Mouse (Mus musculus): ENCODE measurements at regions not wholly inside any gene's neighbourhood (a gene's known extent, or its start where the extent isn't known, plus 50 kb on each side); places are given as distances from the start of the nearest gene placed in this dataset.

DNA sequence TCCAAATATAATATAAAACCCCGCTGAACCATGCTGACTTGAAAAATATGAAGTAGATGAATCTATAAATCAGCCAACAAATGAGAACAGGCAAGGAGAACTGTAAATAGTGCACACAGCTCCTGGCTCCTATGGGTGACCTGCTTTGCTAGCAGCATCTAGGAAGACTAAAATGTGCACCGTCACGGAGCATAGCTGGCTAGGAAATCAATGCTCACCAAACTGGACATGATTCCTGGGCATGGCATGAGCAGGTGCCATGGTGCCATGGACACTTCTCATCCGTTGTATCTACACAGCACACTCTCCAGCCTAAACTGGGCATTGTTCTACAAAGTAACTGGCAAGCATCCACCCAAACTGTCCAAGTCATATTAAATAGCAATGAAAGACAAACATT is 103.3 kb upstream of the Myocd start:
- no peak overlapping the region for H3K4me3 ChIP-seq
- ATAC-seq (ENCODE audit: low FRiP score) = no peak
- H3K27me3 ChIP-seq = no peaks in the 10 kb centered on the region

DNA sequence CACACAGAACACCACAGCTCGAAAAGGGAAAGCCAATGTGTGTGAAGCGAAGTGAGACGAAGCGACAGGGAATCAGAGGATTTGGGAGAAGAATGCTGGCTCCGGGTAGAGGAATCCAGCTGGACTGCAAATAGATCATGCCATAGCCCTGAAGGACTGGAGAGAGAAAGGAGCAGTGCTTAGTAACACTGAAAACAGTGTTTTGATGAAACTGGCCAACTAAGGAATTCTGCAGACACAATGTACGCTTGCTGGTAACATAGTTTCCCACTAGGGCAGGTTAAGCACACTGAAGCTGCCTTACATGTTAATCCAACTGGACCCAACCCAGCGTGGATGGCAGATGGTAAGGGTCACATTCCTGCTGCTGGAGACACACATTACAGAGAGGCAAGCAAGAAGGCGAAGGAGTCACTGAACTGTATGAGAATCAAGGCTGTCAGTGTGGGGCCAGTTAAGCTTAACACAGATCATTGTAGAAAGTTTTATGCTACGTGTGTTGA is 102.6 kb upstream of the Myocd start:
- Histone ChIP-seq H3K27me3 (no peaks in the 10 kb centered on the region), H3K9me3 (no peaks in the 10 kb centered on the region), H3K4me1 (replicated peaks) (no peaks in the 10 kb centered on the region), H3K4me2 (no peak overlapping the region), H3K27ac (no peak overlapping the region), H3K36me3 (no peaks in the 10 kb centered on the region), H3K4me3 (no peak overlapping the region), H3K9ac (no peak overlapping the region)
- 84% methylated on average over 9 of the region's 9 CpGs for WGBS
- ATAC-seq (ENCODE audit: low FRiP score) = no peak

More for the DNA sequence above, 103.3 kb upstream of the Myocd start:
- Histone ChIP-seq H3K9me3 (no peaks in the 10 kb centered on the region), H3K9ac (no peak overlapping the region), H3K27ac (no peak overlapping the region), H3K4me2 (no peak overlapping the region), H3K4me1 (replicated peaks) (no peaks in the 10 kb centered on the region), H3K36me3 (no peaks in the 10 kb centered on the region)
- WGBS = 92% methylated on average over 4 of the region's 4 CpGs

DNA sequence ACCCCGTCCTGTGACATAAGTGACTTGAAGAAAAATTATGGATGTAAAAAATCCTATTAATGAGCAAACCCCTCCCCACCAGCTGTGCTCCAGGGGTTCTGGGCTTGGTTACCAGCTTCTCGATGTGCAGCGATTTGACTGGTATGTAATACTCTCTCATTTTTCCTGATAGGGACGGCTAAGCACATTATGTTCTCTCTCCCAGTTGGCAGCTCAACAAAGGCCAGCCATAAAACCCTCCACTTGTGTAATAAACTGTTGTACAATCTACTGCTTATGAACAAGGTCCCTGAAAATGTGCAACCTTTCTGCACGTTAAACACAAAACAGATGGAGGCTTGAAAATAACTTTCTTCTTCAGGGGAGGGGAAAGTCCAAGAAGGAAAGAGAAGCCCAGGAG is 98.0 kb upstream of the Myocd start:
- Histone ChIP-seq H3K4me3 (no peak overlapping the region), H3K4me1 (replicated peaks) (no peaks in the 10 kb centered on the region), H3K27ac (no peak overlapping the region), H3K36me3 (no peaks in the 10 kb centered on the region), H3K9me3 (no peaks in the 10 kb centered on the region), H3K9ac (no peak overlapping the region), H3K4me2 (no peak overlapping the region), H3K27me3 (no peaks in the 10 kb centered on the region)
- ATAC-seq (ENCODE audit: low FRiP score) = no peak
- 65% methylated on average over 5 of the region's 5 CpGs for WGBS

DNA sequence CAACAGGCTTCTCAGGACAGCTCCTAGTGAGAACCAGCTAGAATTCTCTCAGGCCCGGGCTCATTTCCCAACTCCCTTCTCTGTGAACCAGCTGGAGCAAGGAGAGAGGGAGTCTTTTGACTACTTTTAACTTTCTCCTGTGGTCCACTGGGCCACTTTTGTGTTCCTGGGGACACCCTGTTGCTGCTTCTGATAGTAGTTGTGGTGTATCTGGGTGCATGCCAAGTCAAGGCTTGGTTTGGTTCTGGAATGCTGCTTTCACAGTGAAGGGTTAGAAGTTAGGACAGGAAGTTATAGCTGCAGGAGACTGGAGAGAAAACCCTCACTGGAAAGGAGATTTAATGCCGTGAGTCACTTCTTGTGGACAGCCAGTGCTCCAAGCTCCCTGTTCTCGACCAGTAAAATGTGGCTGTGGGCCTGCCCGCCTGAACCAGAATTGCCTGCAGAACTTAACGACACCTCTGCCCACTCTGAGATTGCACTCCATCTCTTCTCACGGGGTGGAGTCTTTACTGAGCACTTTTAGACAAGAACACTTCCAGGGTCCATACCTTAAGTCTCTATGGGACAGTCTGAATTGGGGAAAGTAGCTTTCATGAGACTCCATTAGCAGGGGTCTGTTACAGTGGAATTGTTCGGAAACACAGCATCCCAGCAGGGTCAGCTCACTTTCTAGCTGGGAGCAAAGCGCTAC is 97.0 kb upstream of the Myocd start:
- Histone ChIP-seq H3K27ac (no peak overlapping the region), H3K27me3 (no peaks in the 10 kb centered on the region), H3K4me2 (no peak overlapping the region), H3K4me1 (replicated peaks) (no peaks in the 10 kb centered on the region), H3K9me3 (no peaks in the 10 kb centered on the region), H3K9ac (no peak overlapping the region), H3K36me3 (no peaks in the 10 kb centered on the region), H3K4me3 (no peak overlapping the region)
- WGBS = 82% methylated on average over 8 of the region's 8 CpGs
- no peak for ATAC-seq (ENCODE audit: low FRiP score)

DNA sequence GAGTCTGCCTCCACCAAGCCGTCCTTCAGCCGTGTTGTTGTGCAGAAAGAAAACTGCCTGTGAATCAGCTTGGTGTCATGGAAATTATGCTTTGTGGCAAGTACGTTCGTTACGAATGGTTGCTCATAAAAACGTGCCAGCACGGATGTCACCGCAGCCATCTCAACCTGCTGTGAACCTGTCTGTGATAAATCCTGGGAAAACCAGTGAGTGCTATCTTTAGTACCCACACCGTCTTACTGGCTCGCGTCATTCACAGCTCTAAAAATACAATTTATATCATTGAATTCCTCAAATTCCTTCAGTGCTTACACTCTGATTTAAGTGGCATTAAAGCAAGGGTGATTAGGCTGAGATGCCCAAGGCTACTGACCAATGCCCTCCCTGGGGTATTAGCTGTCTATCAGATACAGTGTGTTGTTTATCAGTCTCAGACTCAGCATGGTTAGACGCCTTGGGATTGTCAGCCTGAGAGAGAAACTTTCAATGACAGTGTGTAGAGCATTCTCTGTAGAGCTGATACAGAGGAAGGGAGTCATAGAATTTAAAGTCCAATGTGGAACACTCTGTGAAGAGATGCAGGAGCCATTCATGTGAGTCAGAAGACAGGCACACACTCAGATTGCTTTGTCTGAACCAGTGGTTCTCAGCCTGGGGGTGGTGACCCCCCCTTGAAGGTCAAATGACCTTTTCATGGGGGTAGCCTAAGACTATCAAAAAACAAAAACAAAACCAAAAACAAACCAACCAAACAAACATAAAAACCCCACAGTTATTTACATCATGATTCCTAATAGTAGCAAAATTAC is 96.2 kb upstream of the Myocd start:
- Histone ChIP-seq H3K4me3 (no peak overlapping the region), H3K27me3 (no peaks in the 10 kb centered on the region), H3K9ac (no peak overlapping the region), H3K9me3 (no peaks in the 10 kb centered on the region), H3K4me1 (replicated peaks) (no peaks in the 10 kb centered on the region), H3K27ac (no peak overlapping the region), H3K36me3 (no peaks in the 10 kb centered on the region), H3K4me2 (no peak overlapping the region)
- no peak for ATAC-seq (ENCODE audit: low FRiP score)
- 66% methylated on average over 12 of the region's 12 CpGs for WGBS

DNA sequence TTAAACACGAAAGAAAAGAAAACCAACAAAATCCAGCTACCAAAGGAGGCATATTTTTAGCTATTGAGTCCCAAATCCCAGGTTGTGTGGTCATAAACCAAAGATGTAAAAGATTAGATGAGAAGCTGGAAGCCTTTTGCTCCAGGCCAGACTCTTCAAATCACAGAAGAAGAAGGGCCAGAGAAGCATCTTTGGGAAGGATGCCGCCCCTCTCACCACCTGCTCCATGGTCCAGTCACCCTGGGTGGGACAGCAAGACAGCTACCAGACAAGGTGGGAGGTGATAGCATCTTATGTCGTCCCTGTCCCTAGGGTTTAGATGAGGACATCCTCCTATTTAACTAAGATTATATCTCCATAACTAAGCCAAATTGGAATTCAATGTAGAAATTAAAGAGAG is 95.1 kb upstream of the Myocd start:
- Histone ChIP-seq H3K9me3 (no peaks in the 10 kb centered on the region), H3K4me2 (no peak overlapping the region), H3K36me3 (no peaks in the 10 kb centered on the region), H3K9ac (no peak overlapping the region), H3K4me1 (replicated peaks) (no peaks in the 10 kb centered on the region), H3K27ac (no peak overlapping the region), H3K4me3 (no peak overlapping the region), H3K27me3 (no peaks in the 10 kb centered on the region)
- 84% methylated on average over 3 of the region's 3 CpGs for WGBS
- ATAC-seq (ENCODE audit: low FRiP score) = no peak

DNA sequence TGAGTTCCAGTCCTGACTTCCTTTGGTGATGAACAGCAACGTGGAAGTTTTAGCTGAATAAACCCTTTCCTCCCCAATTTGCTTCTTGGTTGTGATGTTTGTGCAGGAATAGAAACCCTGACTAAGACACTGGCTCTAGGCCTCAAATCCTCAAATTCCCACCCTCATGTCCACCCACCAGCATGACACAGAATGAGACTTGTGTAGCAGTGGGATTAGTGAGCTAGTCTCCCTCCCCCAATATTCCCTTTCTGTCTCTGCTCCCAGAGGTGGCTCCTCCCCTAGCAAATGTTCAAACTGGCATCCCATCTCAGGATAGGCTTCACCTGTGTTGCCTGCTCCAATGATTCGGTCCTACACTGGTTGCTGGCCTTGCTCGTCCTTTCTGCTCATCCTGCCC is 94.1 kb upstream of the Myocd start:
- Histone ChIP-seq H3K9me3 (no peaks in the 10 kb centered on the region), H3K4me2 (no peak overlapping the region), H3K36me3 (no peaks in the 10 kb centered on the region), H3K27me3 (no peaks in the 10 kb centered on the region), H3K9ac (no peak overlapping the region), H3K4me1 (replicated peaks) (no peaks in the 10 kb centered on the region), H3K4me3 (no peak overlapping the region), H3K27ac (no peak overlapping the region)
- WGBS = 88% methylated on average over 3 of the region's 3 CpGs
- ATAC-seq (ENCODE audit: low FRiP score) = no peak

DNA sequence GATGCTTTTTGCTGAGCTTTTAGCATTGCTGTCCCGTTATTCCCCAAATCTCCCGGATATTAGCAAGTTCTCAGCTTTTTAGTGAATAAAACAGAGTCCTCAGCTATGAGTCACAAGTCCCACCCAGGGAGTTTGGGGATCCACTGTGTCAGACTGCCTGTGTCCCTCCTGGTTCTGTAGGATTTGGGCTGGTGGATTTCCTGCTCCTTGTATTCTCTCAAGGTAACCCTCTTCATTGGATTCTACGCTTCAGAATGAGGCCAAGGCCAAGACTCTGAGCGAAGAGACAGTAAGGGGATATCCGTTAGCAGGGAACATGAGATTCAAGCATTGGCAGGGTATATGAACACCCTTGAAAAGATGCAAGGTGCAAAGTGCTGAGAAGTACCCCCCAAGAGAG is 90.9 kb upstream of the Myocd start:
- Histone ChIP-seq H3K9ac (no peak overlapping the region), H3K27me3 (no peaks in the 10 kb centered on the region), H3K36me3 (no peaks in the 10 kb centered on the region), H3K4me1 (replicated peaks) (no peaks in the 10 kb centered on the region), H3K4me3 (no peak overlapping the region), H3K27ac (no peak overlapping the region), H3K9me3 (no peaks in the 10 kb centered on the region), H3K4me2 (no peak overlapping the region)
- 88% methylated on average over 5 of the region's 5 CpGs for WGBS
- ATAC-seq (ENCODE audit: low FRiP score) = no peak

DNA sequence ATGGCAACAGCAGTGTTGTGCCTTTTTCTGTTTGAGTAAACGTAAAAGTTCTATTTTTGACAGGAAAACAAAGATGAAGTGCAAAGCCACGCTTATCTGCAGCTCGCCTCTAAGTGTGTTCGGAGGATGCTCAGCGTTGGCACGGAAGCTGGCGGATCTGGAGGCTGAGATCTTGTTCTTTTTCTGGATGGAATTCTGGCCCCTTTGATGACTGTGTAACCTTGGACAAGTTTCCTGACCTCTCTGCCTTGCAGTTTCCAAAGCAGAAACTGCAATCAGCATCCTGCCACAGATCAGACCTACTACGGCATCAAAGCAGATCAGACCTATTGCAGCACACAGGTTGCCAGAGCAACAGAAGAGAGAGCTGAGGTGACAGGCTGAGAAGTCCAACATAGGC is 89.1 kb upstream of the Myocd start:
- H3K4me2 ChIP-seq = no peak overlapping the region
- H3K27ac ChIP-seq = no peak overlapping the region
- no peaks in the 10 kb centered on the region for H3K36me3 ChIP-seq
- H3K9ac ChIP-seq = no peak overlapping the region
- no peak overlapping the region for H3K4me3 ChIP-seq
- H3K27me3 ChIP-seq = no peaks in the 10 kb centered on the region
- no peaks in the 10 kb centered on the region for H3K9me3 ChIP-seq
- 77% methylated on average over 8 of the region's 8 CpGs for WGBS
- no peak for ATAC-seq (ENCODE audit: low FRiP score)
- H3K4me1 ChIP-seq (replicated peaks) = no peaks in the 10 kb centered on the region

DNA sequence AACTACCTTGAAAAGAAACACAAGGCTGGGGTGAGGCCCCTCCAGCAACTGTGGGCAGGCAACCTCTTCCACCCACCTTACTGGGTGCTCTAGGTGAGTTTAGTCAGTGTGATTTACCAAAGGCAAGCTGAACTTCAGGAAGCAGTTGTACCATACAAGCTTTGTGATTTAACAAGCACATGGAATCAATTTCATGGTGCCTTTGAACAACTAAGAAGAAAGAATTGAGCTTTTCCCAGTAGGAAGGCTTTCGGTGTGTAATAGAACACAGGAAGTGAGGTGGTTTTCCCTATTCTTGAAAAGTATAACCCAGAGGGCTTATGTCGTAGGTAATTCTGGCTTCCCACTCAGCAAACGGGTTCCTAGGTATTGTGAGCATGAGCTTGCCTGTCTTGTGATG is 82.7 kb upstream of the Myocd start:
- no peak for ATAC-seq (ENCODE audit: low FRiP score)
- H3K4me1 ChIP-seq (replicated peaks) = no peaks in the 10 kb centered on the region
- H3K4me2 ChIP-seq = no peak overlapping the region
- no peak overlapping the region for H3K4me3 ChIP-seq
- H3K36me3 ChIP-seq = no peaks in the 10 kb centered on the region
- no peak overlapping the region for H3K27ac ChIP-seq
- no peaks in the 10 kb centered on the region for H3K27me3 ChIP-seq
- H3K9ac ChIP-seq = no peak overlapping the region
- 46% methylated on average over 3 of the region's 3 CpGs for WGBS
- no peaks in the 10 kb centered on the region for H3K9me3 ChIP-seq

DNA sequence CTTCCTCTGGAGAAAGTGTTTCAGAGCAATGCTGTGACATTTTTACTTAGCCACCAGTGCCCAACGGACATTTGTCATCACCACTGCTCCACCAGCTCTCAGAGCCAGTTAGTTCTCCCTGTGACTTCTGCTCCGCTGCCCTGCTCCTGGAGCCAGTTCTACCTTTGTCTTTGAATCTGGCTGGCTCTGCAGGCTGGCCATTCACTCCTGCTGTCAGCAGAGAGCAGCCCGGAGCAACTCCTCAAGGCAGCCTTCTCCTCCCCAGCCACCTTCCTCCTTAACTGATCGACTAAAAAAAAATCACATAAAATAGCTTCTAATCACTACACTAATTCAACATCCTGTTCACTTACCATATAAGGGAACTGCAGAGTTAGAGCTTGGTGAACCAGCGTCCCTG is 79.2 kb upstream of the Myocd start:
- no peaks in the 10 kb centered on the region for H3K27me3 ChIP-seq
- ATAC-seq (ENCODE audit: low FRiP score) = no peak
- no peaks in the 10 kb centered on the region for H3K9me3 ChIP-seq
- no peak overlapping the region for H3K4me3 ChIP-seq
- H3K27ac ChIP-seq = no peak overlapping the region
- no peaks in the 10 kb centered on the region for H3K36me3 ChIP-seq
- no peaks in the 10 kb centered on the region for H3K4me1 ChIP-seq (replicated peaks)
- no peak overlapping the region for H3K4me2 ChIP-seq
- WGBS = 55% methylated on average over 5 of the region's 5 CpGs
- no peak overlapping the region for H3K9ac ChIP-seq

DNA sequence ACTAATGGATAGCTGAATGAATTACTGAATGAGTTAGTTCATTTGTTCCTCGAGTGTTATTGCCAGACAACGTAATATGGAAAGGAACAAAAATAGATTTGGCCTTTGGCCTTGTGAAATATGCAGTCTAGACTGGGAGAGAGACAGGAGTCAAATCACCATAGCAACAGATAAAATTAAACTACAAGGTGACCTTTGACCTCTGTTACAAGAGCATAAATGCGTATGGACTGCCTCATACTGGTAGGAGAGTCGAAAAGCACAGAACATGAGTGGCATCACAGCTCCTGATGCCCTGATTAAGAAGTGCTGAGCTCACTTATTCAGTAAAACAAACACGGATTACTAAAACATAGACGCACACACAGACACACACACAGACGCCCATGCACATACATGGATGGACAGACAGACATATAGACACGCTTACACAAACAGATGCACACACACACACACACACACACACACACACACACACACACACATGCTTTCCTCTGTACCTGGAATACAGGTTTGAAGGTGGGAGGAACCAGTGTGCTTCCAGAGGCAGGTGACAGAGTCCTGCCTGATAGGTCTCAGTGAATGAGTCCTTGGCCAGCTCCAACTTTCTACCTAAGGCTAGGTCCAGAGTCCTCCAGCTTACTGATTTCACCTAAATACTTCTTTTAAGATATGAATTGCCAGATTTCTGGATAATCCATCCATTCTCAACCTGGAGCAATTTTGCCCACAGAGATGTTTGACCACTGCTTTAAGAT is 72.1 kb upstream of the Myocd start:
- Histone ChIP-seq H3K4me1 (replicated peaks) (no peaks in the 10 kb centered on the region), H3K36me3 (no peaks in the 10 kb centered on the region), H3K27me3 (no peaks in the 10 kb centered on the region), H3K4me2 (no peak overlapping the region), H3K4me3 (no peak overlapping the region), H3K9me3 (no peaks in the 10 kb centered on the region), H3K27ac (no peak overlapping the region), H3K9ac (no peak overlapping the region)
- no peak for ATAC-seq (ENCODE audit: low FRiP score)
- 84% methylated on average over 8 of the region's 8 CpGs for WGBS
